Mouse (Mus musculus): ENCODE data around the gene Sys1. TPM values are rescaled to one million over a fixed set of nuclear protein-coding genes. Genes with fewer than 3 reads are reported as not detected.

The Sys1 gene
- total RNA-seq, 2 experiments from 2014 or later = 38.0 to 44.4 TPM

GRCm38 (mm10) chr2:164431676-164432465 is 24.9 kb upstream of the Sys1 start:
- DNase-seq (ENCODE audit: low spot score in 2 of 2) = no peak
- intact Hi-C loops (cut with DNase I) = no loop called here

GRCm38 (mm10) chr2:164432541-164433191 is 24.1 kb upstream of the Sys1 start:
- no peak for DNase-seq (ENCODE audit: low spot score in 2 of 2)

DNA sequence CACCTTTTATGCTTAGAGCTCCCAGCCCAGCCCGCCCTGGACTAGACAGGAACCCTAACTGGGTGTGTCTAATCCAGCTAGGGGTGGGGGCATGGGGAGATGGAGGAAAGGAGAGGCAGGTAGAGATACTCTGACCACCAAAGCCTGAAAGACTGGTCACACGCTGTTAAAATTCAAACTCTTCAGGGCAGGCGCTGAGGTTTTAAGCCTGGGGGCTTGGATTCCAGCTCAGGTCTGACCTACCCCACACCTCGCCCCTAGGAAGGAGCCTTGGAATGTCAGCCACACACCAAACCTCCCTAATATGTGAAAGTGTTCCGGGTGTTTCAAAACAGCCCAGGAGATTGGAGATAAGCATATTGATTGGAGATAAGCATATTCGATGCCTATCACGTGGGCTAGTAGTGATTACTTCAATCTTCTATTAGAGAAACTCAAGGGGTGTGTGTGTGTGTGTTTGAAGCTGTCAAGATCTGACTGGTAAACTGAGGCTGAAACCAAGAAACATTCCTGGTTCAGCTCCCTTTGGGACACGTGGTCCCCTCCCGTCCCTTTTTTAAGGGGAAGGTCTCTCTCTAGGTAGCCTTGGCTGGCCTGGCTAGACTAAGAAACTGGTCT is 23.4 kb upstream of the Sys1 start:
- intact Hi-C loops (cut with DNase I) = no loop called here
- DNase-seq (ENCODE audit: low spot score in 2 of 2) = no peak

More at GRCm38 (mm10) chr2:164432541-164433191, 24.1 kb upstream of the Sys1 start:
- intact Hi-C loops (cut with DNase I) = no loop called here

DNA sequence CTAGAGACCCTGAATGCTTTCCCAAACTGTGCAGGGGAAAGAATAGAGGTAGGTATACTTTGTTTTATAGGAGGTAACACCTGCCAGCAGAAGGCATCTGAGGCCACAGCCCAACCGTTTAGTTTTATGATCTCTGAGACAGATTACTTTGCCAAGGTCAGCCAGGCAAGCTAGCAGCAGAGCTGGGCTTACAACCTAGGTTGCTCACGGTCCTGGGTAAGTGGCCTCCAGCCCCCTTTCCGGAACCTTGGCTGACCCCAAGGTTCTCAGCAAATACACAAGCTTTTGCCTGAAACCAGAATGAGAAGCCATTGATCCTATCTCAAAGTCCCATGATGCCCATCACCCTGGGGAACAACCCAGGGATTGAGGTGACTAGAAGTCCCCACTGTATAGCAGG is 22.1 kb upstream of the Sys1 start:
- intact Hi-C loops (cut with DNase I) = no loop called here
- DNase-seq (ENCODE audit: low spot score in 2 of 2) = no peak

DNA sequence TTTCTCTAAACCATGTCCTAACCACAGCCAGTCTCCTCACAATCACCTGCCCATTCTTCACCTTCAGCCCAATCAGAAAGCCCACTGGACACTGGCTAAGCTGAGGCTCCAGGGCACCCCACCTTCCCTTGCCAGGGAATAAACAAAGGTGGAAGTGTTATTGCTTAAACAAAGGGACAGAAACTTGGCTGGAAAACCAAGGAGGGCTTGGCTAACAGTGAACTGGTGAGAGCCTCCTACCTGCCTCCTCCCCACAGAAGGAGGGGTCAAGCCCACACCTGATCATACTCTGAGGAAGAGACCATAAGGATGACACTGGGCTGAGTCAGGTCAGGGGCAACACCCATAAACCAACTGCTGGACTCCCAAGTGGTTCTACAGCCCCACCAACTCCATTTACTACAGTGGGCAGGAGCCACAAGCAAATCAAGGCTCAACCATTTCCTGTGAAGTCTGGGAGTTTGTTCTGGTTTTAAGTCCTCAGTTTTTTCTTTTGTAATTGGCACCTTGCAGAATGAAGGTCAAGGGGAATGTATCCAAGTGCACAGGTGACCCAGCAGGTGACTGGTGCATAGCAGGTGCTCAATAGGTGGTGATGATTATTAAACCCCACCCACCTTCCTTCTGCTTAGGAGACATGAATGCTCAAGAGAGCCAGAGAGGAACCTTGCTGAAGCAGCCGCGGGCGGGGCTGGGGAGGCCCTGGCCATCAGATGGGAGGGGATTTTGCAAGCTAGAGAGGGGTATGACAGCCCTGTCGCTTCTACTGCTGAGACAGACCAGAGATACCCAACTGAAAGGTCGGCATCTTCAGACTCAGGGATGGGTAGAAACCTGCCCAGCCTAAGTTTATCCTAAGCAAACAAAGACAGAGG is 21.3 kb upstream of the Sys1 start:
- intact Hi-C loops (cut with DNase I) = no loop called here
- DNase-seq (ENCODE audit: low spot score in 2 of 2) = no peak

GRCm38 (mm10) chr2:164436215-164436913 is 20.4 kb upstream of the Sys1 start:
- intact Hi-C loops (cut with DNase I) = no loop called here
- DNase-seq (ENCODE audit: low spot score in 2 of 2) = peak; percentile 21 to 32

DNA sequence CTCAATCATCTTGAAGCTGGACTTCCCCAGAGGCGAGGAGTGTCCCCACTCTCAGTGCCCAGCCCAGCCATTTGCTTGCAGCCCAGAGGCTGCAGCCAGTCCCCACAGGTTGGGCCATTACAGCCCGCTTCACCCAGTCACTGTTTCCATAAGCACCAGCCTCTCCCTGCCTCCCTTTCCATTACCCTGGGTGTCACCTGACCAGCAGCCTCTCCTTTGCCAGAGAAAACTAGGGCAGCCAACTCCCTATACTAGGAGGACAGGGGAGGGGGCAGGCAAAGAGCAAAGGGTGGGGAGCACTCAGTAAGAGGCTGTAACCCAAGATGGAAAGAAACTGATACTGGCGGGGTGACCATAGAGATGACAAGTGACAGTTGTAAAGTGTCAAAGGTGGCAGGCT is 19.8 kb upstream of the Sys1 start:
- no peak for DNase-seq (ENCODE audit: low spot score in 2 of 2)
- intact Hi-C loops (cut with DNase I) = no loop called here

GRCm38 (mm10) chr2:164437710-164438109 is 19.1 kb upstream of the Sys1 start:
- DNase-seq (ENCODE audit: low spot score in 2 of 2) = no peak
- intact Hi-C loops (cut with DNase I) = no loop called here

GRCm38 (mm10) chr2:164438257-164438656 is 18.5 kb upstream of the Sys1 start:
- intact Hi-C loops (cut with DNase I) = no loop called here
- no peak for DNase-seq (ENCODE audit: low spot score in 2 of 2)

- DNase-seq (ENCODE audit: low spot score in 2 of 2) = peak; percentile 42 to 47
- intact Hi-C loops (cut with DNase I) = no loop called here
Measured at GRCm38 (mm10) chr2:164439001-164439421, 17.8 kb upstream of the Sys1 start.

DNA sequence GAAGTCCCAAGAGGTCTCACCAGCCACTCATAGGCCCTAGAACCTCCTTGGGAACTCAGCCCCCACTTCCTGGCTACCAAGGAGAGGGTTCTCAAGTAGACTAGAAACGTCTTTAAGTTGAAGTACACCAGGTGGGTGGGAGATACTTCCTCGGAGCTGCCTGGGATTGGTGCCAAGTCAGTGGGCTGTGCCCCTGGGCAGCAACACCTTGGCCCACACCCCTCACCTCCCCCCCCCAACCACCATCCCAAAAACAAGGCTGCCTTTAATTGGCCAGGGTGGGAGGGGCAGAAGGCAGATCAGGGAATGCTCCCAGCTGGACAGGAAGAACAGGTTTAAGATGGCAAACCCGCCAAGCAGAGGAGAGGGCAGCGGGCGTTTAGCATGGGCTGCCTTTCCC is 16.4 kb upstream of the Sys1 start:
- DNase-seq (ENCODE audit: low spot score in 2 of 2) = no peak
- intact Hi-C loops (cut with DNase I) = no loop called here

DNA sequence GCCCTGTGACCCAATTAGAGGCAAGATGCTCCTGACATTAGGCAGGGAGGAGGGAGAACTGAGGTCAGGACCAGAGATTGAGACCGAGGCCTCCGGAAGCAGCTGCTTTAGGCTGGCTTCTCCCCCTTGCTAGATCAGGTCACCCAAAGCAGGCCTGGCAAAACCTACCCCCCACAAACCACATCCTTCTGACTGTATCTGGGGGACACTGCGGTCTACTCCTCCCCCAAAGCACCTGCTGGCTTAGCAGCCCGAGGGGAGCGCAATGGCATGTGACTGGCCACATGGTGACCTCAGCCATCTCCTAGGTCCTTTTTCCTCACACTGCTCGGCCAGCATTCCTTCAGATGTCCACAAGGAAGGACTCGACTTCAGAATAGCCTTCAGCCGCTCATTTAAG is 15.6 kb upstream of the Sys1 start:
- no peak for DNase-seq (ENCODE audit: low spot score in 2 of 2)
- intact Hi-C loops (cut with DNase I) = no loop called here

GRCm38 (mm10) chr2:164441731-164442130 is 15.0 kb upstream of the Sys1 start:
- intact Hi-C loops (cut with DNase I) = no loop called here
- DNase-seq (ENCODE audit: low spot score in 2 of 2) = no peak

GRCm38 (mm10) chr2:164442315-164443050 is 14.3 kb upstream of the Sys1 start:
- DNase-seq (ENCODE audit: low spot score in 2 of 2) = no peak
- intact Hi-C loops (cut with DNase I) = no loop called here

GRCm38 (mm10) chr2:164443051-164443437 is 13.7 kb upstream of the Sys1 start:
- peak; percentile 70 to 75 for DNase-seq (ENCODE audit: low spot score in 2 of 2)
- intact Hi-C loops (cut with DNase I) = no loop called here

DNA sequence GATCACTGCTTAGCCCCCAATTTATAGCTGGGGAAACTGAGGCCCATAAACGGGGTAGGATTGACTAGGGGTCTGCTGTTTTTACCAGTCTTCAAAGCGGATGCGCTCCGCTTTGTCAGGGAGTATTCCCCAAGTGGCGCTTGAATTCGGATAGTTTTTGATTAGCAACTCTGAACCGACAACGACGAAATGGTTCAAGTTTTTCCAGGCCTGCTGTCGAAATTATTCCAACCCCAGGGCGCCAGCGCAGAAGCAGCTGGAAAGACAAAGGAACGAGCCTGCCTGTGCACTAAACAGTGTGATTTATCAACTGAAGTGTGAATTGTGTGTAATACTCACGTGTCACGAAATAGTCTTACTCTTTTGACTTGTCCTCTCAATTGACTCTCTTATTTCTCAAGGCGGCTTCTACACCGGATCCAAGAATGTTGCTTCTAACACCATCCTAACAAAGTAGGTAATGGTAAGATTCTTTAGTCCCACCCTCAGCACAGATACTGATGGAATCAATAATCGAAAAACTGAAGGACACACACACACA is 13.2 kb upstream of the Sys1 start, which contains the start of gene Sdc4:
Gene Sdc4, minus strand, starts transcription at position 428 of the 541 bp plus-strand sequence.
- DNase-seq (ENCODE audit: low spot score in 2 of 2) = no peak
- intact Hi-C loops (cut with DNase I) = no loop called here

- DNase-seq (ENCODE audit: low spot score in 2 of 2) = no peak
- intact Hi-C loops (cut with DNase I) = no loop called here
Measured at GRCm38 (mm10) chr2:164444701-164445100, 12.1 kb upstream of the Sys1 start.

Data from left cerebral cortex, postnatal 14 days (tissue).